Mouse (Mus musculus) spleen, postnatal 10 days (tissue): ENCODE data around the gene Pycr2.
"Not testable (repeated sequence)": the region's sequence is repeated elsewhere in the genome, so short reads cannot be mapped to it uniquely, and the experiment has no call there.

ENCODE experiments used
- DNase-seq, 2 experiments: peaks; one replicate each; pipeline ENCODE4 v3.0.0; 2021 to 2022; ENCODE audit warnings: low spot score in 2 of 2

The Pycr2 gene

GRCm38 (mm10) chr1:180904039-180904814, at the start of gene Pycr2:
Pycr2 (plus strand) TSS chr1:180904293.
- peak; percentile 92 to 96 for DNase-seq

- DNase-seq: no peak
These were observed 45.3 kb upstream of the Pycr2 start for GRCm38 (mm10) chr1:180858763-180859162.

GRCm38 (mm10) chr1:180860030-180860429, 44.1 kb upstream of the Pycr2 start:
- DNase-seq: no peak

- peak in 1 of 2 experiments; percentile 48 for DNase-seq
These were observed 40.5 kb upstream of the Pycr2 start for GRCm38 (mm10) chr1:180863606-180864005.

- no peak for DNase-seq
These were observed 38.1 kb upstream of the Pycr2 start for GRCm38 (mm10) chr1:180866001-180866400.

- DNase-seq: no peak
These were observed 33.9 kb upstream of the Pycr2 start for GRCm38 (mm10) chr1:180870122-180870650.

GRCm38 (mm10) chr1:180873861-180874484, 30.1 kb upstream of the Pycr2 start:
- peak; percentile 59 to 84 for DNase-seq

GRCm38 (mm10) chr1:180874615-180875014, 29.5 kb upstream of the Pycr2 start:
- no peak for DNase-seq

GRCm38 (mm10) chr1:180875126-180875525, 29.0 kb upstream of the Pycr2 start:
- peak in 1 of 2 experiments; percentile 46 for DNase-seq

- no peak for DNase-seq
These were observed 26.6 kb upstream of the Pycr2 start for GRCm38 (mm10) chr1:180877466-180877865.

GRCm38 (mm10) chr1:180881768-180882167, 22.3 kb upstream of the Pycr2 start:
- DNase-seq: no peak

- no peak for DNase-seq
These were observed 20.4 kb upstream of the Pycr2 start for GRCm38 (mm10) chr1:180883731-180884130.

- peak in 1 of 2 experiments; percentile 43 for DNase-seq
These were observed 19.6 kb upstream of the Pycr2 start for GRCm38 (mm10) chr1:180884484-180884883.

- DNase-seq: peak in 1 of 2 experiments; percentile 60
These were observed 15.5 kb upstream of the Pycr2 start for GRCm38 (mm10) chr1:180888556-180889042.

- no peak for DNase-seq
These were observed 14.9 kb upstream of the Pycr2 start for GRCm38 (mm10) chr1:180889172-180889571.

- peak in 1 of 2 experiments; percentile 72 for DNase-seq
These were observed 14.3 kb upstream of the Pycr2 start for GRCm38 (mm10) chr1:180889841-180890240.

GRCm38 (mm10) chr1:180892808-180893207, 11.3 kb upstream of the Pycr2 start, which contains the start of gene Lefty2:
Lefty2 (plus strand) TSS chr1:180893108.
- no peak for DNase-seq

GRCm38 (mm10) chr1:180894088-180894987, 9.8 kb upstream of the Pycr2 start:
- not testable (repeated sequence) for DNase-seq

GRCm38 (mm10) chr1:180901107-180901506, 3.0 kb upstream of the Pycr2 start:
- DNase-seq: peak in 1 of 2 experiments; percentile 61

GRCm38 (mm10) chr1:180902915-180903314, 1.2 kb upstream of the Pycr2 start:
- peak; percentile 70 to 84 for DNase-seq

- no peak for DNase-seq
These were observed 441 bp upstream of the Pycr2 start for GRCm38 (mm10) chr1:180903666-180904038.

GRCm38 (mm10) chr1:180904815-180905080, 655 bp downstream of the Pycr2 start:
- DNase-seq: no peak
